Mouse (Mus musculus) right cerebral cortex, adult 18-20 months (tissue): ENCODE measurements around the gene Ptprj.

Experiments used
- DNase-seq: peaks from one replicate; pipeline ENCODE4 v3.0.0; 2022; ENCODE audit warnings: mixed read lengths

Ptprj gene

DNA sequence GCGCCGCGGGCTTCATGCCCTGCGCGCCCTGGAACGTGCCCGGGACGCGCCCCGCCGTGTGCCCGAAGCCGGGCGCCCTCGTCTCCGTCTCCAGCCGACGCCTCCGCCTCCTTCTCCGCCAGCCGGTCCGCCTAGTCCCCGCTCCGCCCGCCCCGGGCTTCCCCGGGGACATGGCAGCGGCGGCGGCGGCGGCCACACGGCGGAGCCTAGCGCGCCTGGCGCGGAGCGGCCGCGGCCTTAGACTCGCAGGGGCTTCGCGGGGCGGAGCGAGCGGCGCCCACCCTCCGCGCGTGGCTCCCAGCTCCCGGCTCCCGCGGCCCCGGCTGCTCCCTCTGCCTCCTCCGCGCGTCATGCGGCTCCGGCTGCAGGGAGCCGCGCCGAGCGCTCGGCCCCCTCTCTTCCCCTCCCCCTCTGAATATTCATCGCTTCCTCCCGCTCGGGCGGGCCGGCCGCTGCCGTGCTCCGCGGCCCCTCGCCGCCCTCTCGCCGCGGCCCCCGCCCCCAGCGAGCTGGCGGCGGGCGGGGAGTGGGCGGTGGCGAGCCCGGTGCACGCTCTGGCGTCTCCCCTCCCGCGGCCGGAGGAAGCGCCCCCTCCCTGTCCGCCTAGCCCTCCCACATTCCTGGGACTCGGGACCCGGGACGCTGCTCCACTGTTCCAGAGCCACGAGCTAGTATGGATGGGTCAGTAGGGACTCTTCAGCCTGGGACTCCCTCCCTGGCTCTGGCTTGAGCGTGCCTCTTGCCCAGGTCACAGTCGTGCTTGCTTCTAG is at the start of gene Ptprj:
Gene Ptprj (minus strand): TSS at position 412 of the 770 bp plus-strand sequence.
- DNase-seq = peak; percentile 73

DNA sequence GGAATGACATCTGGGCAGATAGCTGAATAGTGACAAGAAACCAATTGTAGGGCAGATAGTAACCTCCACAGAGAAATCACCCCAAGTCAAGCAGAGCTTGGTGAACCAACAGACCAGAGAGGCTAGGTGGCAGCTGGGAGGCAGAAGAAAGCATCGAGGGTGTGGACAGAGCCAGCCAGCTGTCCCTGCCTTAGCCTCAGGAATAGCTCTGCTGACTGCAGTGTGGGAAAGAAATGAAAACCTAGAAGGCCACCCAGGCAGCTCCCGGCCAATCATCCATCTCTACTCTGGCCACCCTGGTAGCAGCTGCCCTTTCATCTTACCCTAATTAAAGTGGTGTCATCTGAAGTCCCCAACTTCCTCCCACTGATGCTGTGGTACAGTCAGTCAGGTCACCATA is 49.1 kb upstream of the Ptprj start:
- DNase-seq = no peak

DNA sequence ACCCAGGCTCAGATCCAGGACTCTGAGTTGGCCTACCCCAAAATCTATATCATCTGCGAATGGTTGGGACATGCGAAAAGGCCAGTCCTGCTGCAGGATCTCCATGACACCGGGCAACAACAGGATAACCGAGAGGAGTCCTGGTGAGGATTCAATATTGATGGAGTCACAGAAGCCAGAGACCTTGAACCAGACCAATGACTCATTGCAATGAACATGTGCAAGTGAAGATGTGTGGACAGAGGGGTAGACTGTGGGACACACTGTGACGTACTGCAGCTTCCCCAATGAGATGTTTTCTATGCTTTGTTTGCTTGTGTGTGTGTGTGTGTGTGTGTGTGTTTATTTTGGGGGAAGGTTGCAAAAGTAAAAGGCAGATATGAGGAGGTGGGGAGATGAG is 47.8 kb upstream of the Ptprj start:
- DNase-seq = no peak

DNA sequence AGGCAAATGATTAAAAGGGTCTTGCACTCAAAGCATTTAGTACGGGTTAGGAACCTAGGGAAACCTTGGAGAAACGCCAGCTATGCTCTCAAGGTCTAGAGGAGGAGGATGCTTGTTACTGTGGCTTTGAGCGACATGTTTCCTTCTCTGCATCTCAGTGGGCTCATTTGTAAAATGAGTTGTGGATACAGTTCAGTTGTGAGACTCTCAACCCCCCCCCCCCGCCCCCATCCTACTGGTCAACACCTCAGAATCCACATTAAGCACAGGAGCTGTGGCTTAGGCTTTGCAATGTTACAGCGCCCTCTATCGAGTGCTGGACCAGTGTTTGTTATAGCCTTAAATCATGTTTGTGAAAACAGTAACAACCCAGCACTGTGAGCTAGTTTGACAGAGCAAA is 44.5 kb upstream of the Ptprj start:
- DNase-seq = peak; percentile 66

DNA sequence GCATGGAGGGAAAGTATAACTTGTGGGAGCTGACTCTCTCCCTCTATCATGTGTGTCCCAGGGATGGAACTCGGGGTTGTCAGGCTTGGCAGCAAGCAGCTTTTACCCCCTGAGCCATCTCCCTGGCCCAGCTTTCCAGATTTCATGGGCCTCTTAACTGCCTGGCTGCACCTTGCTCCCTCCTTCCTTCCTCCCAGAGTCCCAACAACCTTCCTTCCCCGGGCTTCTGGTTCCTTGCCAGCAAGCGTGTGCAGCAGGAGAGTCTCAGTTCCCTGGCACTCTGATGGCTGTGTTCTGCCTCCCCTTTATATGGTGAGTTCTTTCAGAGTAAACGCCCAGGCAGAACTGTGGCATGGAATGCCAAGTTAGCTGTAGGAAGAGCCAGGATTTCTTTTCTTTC is 43.9 kb upstream of the Ptprj start:
- peak; percentile 35 for DNase-seq

DNA sequence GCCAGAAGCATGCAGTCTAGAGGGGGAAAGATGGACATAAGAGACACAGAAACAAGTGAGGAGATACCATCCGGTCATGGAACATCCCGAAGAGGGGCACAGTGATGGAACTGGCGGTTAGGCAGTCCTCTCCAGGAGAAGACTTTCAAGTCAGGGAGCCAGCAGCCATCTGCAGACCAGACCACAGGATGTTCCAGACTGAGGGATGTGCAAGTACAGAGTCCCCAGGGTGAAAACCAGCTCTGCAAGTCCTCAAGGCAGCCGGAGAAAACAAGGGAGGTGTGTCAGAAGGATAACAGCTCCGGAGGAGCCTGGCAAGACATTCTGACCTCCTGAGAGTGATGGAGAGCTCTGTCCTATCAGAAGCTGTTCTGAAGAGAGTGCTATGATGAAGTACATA is 40.4 kb upstream of the Ptprj start:
- DNase-seq = no peak

DNA sequence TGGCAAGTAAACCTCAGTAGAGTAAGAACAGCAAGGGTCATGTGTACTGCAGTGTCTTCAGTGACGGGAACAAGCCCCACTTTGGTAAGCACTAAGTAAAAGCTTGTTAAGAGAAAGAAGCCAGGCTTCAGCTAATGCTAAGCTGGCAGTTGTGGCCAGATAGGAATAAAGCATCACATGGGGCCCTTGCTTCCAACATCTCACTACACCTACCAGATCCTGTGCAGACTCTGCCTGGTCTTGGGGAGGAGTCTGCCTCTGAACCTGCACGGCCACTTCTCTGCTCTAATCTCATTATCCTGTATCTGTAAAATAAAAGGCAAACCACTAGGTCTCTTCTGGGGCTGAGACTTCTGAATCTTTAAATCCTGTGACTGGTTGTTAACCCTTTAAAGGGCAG is 39.2 kb upstream of the Ptprj start:
- no peak for DNase-seq

DNA sequence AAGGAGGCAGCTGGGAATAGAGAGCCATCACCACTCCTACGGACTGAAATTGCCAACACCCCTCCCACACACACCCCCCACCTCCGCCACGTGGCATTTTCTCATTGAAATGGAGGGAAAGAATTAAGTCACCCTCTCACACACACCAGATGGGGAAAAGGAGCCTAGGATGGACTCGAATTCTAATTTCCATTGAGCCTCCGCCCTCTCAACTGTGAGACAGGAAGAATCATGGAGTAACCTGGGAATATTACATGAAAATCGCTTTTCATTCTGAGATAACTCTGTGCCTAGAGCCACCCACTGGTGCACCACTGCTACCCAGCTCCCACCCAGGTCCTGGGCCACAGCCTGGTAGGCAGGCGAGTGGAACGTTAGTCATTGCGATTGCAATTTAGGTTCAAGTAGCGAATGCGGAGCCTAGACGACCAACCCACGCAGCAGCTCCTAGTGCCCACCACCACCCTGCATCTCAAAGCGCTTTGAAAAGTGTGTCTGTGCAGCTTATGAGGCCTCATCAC is 34.3 kb upstream of the Ptprj start:
- DNase-seq = peak; percentile 80

DNA sequence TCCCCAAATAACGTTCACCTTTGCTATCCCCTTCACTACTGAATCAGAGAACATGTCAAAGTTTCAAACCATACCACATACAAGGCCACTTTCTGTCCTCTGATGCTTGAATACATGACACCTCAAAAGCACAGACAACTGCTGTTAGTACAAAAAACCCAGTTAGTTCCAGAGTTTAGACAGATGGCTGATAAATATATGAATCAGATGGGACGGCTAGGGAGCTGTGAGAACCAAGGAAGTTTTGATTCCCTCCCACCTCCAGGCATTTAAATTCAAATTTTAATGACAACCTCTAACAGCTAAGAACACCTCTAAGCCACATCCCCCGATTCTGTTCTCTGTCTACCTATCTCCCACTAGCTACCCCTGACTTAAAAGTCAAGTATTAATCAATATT is 33.1 kb upstream of the Ptprj start:
- no peak for DNase-seq

DNA sequence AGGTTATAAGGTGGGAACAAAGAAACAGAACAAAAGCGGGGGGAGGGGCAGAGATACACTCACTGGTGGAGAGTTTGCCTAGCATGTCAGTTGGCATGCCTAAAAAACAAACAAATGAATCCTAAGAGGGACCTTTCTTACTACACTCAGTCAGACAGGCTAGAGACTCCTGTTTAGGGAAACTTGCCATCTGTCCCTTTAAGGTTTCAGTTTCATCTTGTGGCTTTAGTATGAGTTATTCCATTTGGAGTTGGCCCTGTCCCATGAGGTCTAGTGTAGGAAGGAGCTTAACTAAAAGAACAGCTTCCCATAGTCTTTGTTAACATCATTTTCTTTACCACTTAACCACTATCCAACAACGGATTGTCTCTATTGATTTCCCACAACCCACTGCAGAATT is 32.6 kb upstream of the Ptprj start:
- DNase-seq = no peak

DNA sequence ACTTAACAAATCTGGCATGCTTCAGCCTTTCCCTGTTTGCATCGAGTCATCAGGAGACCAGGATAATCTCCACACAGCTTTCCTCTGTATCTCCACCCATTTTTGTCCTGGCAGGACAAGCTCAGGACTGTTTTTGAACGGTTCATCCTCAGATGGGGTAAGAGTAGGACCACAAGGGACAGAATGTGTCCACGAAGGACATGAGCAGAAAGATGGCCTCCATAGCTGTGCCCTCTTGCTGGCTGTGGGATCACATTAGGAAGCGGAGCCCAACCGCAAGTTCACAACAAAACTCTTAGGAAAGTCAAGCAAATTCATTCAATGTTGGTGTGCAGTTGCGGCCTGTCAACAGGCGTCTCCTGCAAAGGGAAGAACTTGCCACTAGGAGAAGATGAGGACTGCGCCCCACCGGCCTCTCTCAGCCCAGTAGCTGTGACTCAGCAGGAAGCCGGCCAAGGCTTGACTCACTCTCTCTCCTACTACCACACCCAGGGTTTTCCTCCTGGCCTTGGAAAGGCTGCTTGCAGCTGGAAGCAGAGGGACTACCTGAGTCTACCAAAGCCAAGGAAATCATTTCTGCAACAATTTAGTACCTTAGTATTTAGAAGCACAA is 31.6 kb upstream of the Ptprj start:
- DNase-seq = peak; percentile 76

DNA sequence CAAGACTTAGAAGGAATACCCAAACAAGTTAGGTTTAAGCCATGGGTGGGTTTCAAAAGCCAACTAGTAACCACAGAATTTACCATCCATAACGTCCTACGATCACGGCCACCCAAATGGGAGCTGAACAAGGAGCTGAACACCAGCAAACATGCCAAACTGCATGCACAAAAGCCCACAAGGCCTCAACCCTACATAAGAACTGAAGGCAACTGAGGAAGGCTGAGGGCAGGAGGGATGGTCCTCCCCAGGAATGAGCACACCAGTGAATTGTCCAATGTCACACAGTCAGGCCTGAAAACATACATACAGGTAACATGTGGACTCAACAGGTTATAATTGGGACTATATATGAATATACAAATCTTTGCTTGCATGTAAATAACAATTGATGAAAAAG is 20.6 kb upstream of the Ptprj start:
- no peak for DNase-seq

DNA sequence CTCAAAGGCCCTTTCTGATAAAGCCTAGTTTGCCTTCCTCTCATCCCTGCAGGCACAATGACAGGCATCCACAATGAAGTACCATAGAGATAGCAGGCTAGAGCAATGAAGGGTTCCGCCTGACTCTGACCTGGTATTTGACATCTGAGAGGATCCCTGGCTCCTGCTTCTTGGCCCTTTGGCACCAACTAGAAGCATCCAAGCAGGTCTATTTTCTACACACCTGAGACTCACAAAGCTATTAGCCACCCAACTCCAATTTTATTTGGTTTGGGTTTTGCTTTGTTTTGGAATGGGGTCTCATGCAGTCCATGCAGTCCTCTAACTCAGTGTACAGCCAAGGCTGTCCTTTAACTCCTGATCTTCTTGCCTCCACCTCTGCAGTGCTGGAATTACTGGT is 7.7 kb upstream of the Ptprj start:
- no peak for DNase-seq

DNA sequence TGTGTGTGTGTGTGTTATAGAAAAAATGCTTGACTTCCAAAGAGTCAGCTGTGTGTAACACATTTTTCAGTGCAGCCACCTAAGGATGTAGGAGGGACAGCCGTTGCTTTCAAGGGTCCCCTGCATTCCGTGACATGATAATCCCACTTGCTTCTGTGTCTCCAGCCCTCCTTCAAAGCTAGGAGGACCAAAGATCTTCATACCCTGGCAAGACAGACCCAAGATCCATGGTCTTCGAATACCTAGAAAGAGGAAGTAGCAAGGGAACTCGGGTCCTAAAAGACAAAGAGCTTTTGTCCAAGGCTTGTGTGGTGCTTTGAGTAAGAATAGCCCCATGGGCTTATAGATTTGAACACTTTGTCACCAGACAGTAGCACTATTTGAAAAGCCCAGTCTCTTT is 4.1 kb upstream of the Ptprj start:
- DNase-seq = no peak

DNA sequence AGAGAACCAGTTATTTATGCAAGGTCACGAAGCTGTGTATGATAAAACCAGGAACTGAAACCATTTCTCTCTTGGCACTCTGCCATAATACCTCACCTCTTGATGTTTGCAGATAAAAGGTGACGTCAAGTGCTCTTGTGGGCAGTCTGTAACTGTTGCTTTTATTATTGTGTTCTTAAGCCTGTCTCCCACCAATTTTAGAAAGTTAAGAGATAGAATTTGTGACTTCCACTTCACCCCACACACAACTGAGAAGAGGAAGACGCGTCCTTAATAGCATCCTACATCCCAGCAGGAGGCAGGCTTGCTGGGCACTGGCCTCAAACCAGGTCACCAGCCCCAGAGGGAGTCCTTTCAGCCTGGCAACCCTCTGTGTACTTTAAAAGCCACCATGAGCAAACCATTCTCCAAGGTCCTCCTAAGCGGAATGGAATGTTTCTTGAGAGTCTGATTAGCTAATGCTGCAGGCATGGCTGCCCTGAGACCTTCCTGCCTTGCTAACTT is 3.2 kb upstream of the Ptprj start:
- no peak for DNase-seq

DNA sequence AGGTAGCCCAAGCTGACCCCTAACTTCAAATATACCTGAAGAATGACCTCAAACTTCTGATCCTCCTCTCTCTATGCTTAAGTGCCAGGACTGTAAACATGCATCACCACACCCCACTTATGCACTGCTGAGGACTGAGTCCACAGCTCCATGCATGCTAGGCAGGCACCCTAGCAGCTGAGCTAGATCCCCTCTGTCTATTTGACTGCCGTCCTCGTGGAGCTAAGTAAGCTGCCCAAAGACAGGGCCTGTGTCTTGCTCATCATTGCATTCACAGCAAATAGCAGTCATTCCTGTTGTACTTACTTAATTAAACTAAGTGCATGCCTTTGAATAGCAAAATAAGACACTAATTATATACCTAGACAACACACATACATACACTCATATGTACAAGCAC is 2.4 kb upstream of the Ptprj start:
- no peak for DNase-seq

DNA sequence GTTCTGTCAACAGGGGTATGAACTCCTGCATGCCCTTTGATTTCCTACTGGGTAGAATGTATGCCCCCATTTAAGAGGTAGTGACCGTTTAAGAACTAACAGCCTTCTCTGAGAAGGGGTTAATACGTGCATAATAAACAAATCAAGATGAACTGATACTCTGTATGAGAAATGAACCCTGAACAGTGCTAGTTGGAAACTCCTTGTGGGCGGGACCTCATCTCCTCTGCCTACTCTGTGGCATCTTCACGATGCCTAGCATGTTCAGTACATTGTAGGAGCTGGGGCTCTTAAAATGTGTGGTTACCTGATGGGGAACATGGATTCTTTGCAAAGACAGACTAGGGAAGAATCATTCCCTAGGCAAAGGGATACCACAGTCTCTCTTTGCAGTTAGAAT is 1.9 kb upstream of the Ptprj start:
- no peak for DNase-seq

DNA sequence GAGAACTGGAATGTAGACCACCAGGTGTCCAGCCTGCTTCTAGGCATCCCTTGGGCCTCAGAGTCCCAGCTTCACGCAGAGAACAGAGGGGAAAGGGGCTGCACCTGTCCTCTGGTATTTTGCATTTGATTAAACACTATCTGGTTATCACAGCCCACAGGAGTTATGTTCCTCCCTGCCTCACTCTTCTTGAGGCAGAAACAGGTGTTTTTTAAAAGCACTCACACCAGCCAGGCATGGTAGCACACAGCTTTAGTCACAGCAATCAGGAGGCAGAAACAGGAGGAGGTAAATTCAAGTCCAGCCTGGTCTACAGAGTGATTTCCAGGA is 1.3 kb upstream of the Ptprj start:
- DNase-seq = no peak

DNA sequence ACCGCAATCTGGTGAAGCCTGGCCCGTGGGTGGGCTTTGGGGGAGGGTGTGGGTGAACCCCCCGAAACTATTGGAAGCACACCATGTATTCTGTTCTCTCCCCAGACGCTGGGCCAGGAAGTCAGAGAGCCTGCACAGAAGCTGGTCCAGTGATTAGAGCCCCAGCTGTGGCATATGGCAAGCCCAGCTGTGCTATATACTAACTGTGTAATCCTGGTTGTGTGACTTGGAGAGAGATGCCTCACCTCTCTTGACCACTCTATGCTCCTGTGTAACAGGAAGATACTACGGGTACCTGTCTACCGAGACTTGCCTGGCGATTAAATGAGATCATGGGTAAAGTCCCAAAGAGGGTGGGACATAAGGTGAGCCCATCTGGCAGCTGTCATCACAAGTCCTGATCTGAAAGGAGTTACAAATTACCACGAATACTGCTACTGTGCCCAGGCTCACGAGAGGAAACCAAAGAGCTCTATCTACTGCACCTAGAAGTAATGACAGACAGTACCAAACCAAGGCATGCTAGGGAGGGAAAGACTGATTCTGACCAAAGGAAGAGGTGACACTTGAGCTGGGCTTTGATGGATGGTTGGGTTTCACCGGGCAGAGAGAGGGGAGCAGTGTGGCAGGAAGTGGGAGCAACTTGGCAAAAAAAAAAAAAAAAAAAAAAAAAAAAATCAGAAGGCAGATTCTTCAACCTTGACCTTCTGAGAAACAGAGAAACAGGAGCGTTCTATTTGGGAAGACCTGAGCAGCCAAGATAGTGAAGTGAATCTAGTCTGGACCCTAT is 754 bp upstream of the Ptprj start:
- DNase-seq = no peak

DNA sequence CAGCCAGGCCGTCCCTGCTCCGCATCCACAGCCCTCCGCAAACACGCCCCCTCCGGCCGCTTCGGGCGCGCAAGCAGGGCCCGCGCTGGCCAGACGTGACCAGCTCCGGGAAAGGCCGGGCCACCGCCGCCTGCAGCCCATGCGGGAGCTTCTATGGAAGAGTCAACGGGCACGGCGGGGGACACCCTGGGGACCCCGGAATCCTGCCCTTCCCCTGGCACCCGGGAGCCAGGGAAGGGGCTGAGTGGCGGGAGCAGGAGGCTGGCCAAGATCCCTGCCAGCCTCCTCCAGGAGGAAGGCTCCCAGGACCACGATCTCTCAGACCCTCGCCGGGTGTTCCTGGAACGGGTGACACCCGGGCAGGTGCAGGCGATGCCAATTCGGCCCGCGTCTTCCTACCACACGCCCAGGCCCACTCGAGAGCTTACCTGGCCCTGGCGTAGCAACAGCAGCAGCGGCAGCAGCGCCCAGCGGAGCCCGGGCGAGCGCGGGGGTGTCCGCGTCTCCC is 665 bp downstream of the Ptprj start:
- no peak for DNase-seq

DNA sequence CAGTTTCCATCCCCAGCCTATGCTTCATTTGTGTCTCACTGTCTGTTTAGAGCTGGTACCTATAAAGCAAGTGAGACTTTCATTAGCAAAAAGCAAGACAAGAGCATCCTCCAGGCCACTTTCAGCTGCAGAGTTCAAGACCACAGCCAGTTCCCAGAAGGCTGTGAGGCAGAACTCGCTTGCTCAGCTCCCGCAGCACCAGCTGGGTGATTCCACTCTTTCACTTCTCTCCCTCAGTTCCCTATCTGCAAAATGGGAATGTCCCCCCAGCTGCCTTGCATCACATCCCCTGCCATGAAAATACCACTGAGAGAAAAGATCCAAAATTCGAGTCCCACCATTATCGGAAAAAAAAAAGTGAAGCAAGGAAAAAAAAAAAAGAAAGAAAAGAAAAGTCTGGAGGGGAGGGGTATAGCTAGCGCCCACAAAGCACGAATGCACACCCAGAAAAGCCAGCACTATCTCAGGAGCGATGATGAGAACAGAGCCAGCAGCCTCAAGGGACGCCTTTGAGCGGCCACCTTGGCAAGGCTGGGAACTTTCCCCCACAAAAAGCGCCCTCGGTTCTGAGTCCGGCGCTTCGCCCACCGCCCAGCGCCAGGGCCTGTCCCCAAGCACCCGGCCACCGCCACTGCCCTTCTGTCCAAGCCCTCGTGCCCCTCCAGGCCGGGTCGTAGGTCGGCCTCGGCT is 1.3 kb downstream of the Ptprj start:
- DNase-seq = peak; percentile 50

DNA sequence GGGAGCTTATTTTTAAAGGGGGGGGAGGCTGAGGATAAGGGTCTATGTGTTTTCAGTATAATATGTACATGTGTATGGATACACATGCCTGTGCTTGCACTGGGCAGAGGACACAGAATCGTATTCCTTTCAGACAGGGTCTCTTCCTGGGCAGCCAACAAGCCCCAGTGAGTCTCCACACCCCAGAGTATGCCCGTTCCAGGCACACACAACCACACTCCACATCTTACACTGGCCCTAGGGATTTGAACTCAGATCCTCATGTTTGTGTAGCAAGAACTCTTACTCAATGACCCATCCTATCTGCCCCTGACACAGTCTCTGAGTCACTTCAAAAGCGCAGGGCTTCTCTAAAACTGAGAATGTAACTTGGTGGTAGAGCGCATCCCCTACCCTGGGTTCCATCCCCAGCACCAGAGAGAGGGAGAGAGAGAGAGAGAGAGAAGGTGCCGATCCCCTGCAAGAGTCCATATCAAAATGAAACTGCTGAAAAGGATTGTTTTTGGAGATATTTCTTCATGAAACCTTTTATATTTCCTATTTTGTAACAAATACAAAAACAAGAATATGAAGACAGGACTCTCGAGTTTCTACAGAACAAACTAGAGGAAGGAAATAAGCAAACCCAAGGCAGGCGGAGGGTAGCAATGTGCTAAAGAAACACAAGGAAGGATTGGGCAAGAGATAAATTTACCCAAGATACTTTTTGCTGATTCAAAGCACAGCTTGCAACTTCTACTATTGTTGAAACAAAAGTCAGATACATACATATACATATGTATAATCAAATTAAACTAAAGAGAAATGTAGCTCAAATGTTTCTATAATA is 2.8 kb downstream of the Ptprj start:
- DNase-seq = no peak
